Mouse (Mus musculus) ES-E14 (cell line): ENCODE measurements around the gene Atrip. TPM values are rescaled to one million over a fixed set of nuclear protein-coding genes. Genes with fewer than 3 reads are reported as not detected.
A peak's percentile ranks its signal among the peaks of the same experiment; 100 is the strongest.

Experiments
- DNase-seq: peaks from one replicate; pipeline ENCODE4 v3.0.0-alpha.2; 2013; ENCODE audit warnings: low read depth, low spot score
- H3K27ac ChIP-seq: 2 replicates; pipeline ENCODE4 v1.5.1; 2012; ENCODE audit warnings: low read depth, mild to moderate bottlenecking, low read length, moderate library complexity, mixed read lengths; ENCODE audit not compliant: poor library complexity, insufficient read depth, severe bottlenecking
- H3K36me3 ChIP-seq: 2 replicates; pipeline ENCODE4 v1.6.1; 2012; ENCODE audit warnings: mild to moderate bottlenecking, low read length, moderate library complexity, mixed read lengths; ENCODE audit not compliant: control insufficient read depth, poor library complexity, insufficient read depth, severe bottlenecking
- H3K4me1 ChIP-seq, 2 experiments: fragments of 150-350 bp in 1 of 2; sonication (generic) in 1 of 2; 2 replicates each; pipeline ENCODE4 v1.6.1; 2012; ENCODE audit warnings: low read length in 2 of 2, mild to moderate bottlenecking in 1 of 2, mixed read lengths in 1 of 2; ENCODE audit not compliant: control insufficient read depth in 2 of 2, insufficient read depth in 2 of 2, poor library complexity in 1 of 2
- H3K4me3 ChIP-seq, 2 experiments: fragments of 150-350 bp in 1 of 2; sonication (generic) in 1 of 2; 2 replicates each; pipeline ENCODE4 v1.5.1; 2012; ENCODE audit warnings: low read length in 2 of 2, low read depth in 1 of 2, mild to moderate bottlenecking in 1 of 2, mixed read lengths in 1 of 2; ENCODE audit not compliant: insufficient read depth in 1 of 2, poor library complexity in 1 of 2, severe bottlenecking in 1 of 2
- H3K9ac ChIP-seq: 2 replicates; pipeline ENCODE4 v1.6.1; 2012; ENCODE audit warnings: low read depth, mild to moderate bottlenecking, low read length, mixed read lengths; ENCODE audit not compliant: poor library complexity, insufficient read depth, severe bottlenecking
- H3K9me3 ChIP-seq: fragments of 150-350 bp; sonication (generic); 2 replicates; pipeline ENCODE4 v1.6.1; 2012; ENCODE audit warnings: low read depth, mild to moderate bottlenecking, low read length; ENCODE audit not compliant: control insufficient read depth, insufficient read depth
- CHD2 ChIP-seq: IDR thresholded peaks from 2 replicates; pipeline ENCODE4 v1.6.1; 2014; ENCODE audit warnings: mild to moderate bottlenecking, low read depth, low read length, inconsistent platforms
- HCFC1 ChIP-seq: IDR thresholded peaks from 2 replicates; pipeline ENCODE4 v1.6.1; 2012; ENCODE audit warnings: low read length, inconsistent platforms, borderline replicate concordance; ENCODE audit not compliant: insufficient read depth
- MAFK ChIP-seq: IDR thresholded peaks from 2 replicates; pipeline ENCODE4 v1.6.1; 2014; ENCODE audit warnings: mild to moderate bottlenecking, low read depth, low read length, inconsistent platforms; ENCODE audit not compliant: insufficient read depth
- ZC3H11A ChIP-seq: IDR thresholded peaks from 2 replicates; pipeline ENCODE4 v1.6.1; 2012; ENCODE audit warnings: low read depth, mild to moderate bottlenecking, inconsistent platforms, low read length, borderline replicate concordance
- ZNF384 ChIP-seq: IDR thresholded peaks from 2 replicates; pipeline ENCODE4 v1.6.1; 2012; ENCODE audit warnings: low read depth, low read length, inconsistent platforms
- in situ Hi-C, 2 experiments: fragments of 600-800 bp; cut with MboI; formaldehyde crosslinking; loops; one replicate each; pipeline ENCODE4 v1.15.1; 2025; ENCODE audit warnings: low sequenced_read_pairs in 2 of 2, inconsistent platforms in 1 of 2; ENCODE audit not compliant: unreplicated experiment in 2 of 2
- total RNA-seq: library from RNA; depleted of rRNA; stranded (reverse); fragments of 300-350 nt; gene quantifications from 2 replicates; pipeline ENCODE4 v1.2.3, GENCODE M21; 2012

The Atrip gene
- total RNA-seq, 1 experiment: 17.1 TPM

GRCm38 (mm10) chr9:109095137-109095982, 21.4 kb upstream of the Atrip start, which contains the start of gene Plxnb1:
TSS of gene Plxnb1 (plus strand) at chr9:109095389.
- H3K36me3 ChIP-seq: peaks cover 14% of the 10 kb centered on the region; the same call in 1 of the 2 replicates
- in situ Hi-C loops: no loop called here
- no peak for DNase-seq
- H3K27ac ChIP-seq: peak within 1 kb of the TSS; percentile 78
- peak within 1 kb of the TSS; percentile 82 to 84 for H3K4me3 ChIP-seq
- TF ChIP-seq HCFC1 (0 out of 2 replicates have a peak, but pooled peaks have one; percentile 42), CHD2 (no peak)
- H3K9ac ChIP-seq: peak within 1 kb of the TSS; percentile 85
- peaks cover 0 to 18% of the 10 kb centered on the region in 2 experiments; a peak in 1 of 4 replicates for H3K4me1 ChIP-seq
- no peaks in the 10 kb centered on the region for H3K9me3 ChIP-seq

- peak overlapping the region; percentile 78 for H3K27ac ChIP-seq
- H3K4me3 ChIP-seq: peak overlapping the region; percentile 82 to 84
- H3K9me3 ChIP-seq: no peaks in the 10 kb centered on the region
- DNase-seq: no peak
- H3K36me3 ChIP-seq: peaks cover 6% of the 10 kb centered on the region; the same call in 1 of the 2 replicates
- no peak for TF ChIP-seq MAFK
- 0 out of 2 replicates have a peak, but pooled peaks have one; percentile 9 for TF ChIP-seq ZC3H11A
- no peak for TF ChIP-seq ZNF384
- 0 out of 2 replicates have a peak, but pooled peaks have one; percentile 32 for TF ChIP-seq CHD2
- TF ChIP-seq HCFC1: peak; percentile 55; the same call in 1 of the 2 replicates
- peaks cover 0 to 18% of the 10 kb centered on the region in 2 experiments; a peak in 1 of 4 replicates for H3K4me1 ChIP-seq
- peak overlapping the region; percentile 85 for H3K9ac ChIP-seq
- in situ Hi-C loops: no loop called here
Observed at GRCm38 (mm10) chr9:109094553-109095136, 20.7 kb upstream of the Atrip start.

GRCm38 (mm10) chr9:109093786-109094552, 20.0 kb upstream of the Atrip start:
- DNase-seq: no peak
- Histone ChIP-seq H3K36me3 (peaks cover under 1% of the 10 kb centered on the region; the same call in 1 of the 2 replicates), H3K4me1 (peaks cover 0 to 18% of the 10 kb centered on the region in 2 experiments; a peak in 1 of 4 replicates), H3K9me3 (no peaks in the 10 kb centered on the region), H3K4me3 (peak overlapping the region; percentile 82 to 84), H3K9ac (no peak overlapping the region), H3K27ac (peak overlapping the region; percentile 4; the same call in 1 of the 2 replicates)
- in situ Hi-C loops: no loop called here
- TF ChIP-seq CHD2 (no peak), ZNF384 (no peak)

- TF ChIP-seq CHD2 (no peak), MAFK (no peak)
- no peak overlapping the region for H3K9ac ChIP-seq
- peaks cover 3 to 20% of the 10 kb centered on the region in 2 experiments; a peak in 1 of 4 replicates for H3K4me1 ChIP-seq
- no peaks in the 10 kb centered on the region; the same call in 1 of the 2 replicates for H3K36me3 ChIP-seq
- in situ Hi-C loops: no loop called here
- H3K4me3 ChIP-seq: no peak overlapping the region
- DNase-seq: no peak
- no peaks in the 10 kb centered on the region for H3K9me3 ChIP-seq
- no peak overlapping the region for H3K27ac ChIP-seq
Observed at GRCm38 (mm10) chr9:109092799-109093198, 18.9 kb upstream of the Atrip start.
